Mouse (Mus musculus) testis, postnatal 14 days (tissue): Measurements from ENCODE around the gene Atp10a.

Experiments
- DNase-seq: peaks from one replicate; pipeline ENCODE4 v3.0.0; 2021; ENCODE audit warnings: low spot score

Atp10a gene

DNA sequence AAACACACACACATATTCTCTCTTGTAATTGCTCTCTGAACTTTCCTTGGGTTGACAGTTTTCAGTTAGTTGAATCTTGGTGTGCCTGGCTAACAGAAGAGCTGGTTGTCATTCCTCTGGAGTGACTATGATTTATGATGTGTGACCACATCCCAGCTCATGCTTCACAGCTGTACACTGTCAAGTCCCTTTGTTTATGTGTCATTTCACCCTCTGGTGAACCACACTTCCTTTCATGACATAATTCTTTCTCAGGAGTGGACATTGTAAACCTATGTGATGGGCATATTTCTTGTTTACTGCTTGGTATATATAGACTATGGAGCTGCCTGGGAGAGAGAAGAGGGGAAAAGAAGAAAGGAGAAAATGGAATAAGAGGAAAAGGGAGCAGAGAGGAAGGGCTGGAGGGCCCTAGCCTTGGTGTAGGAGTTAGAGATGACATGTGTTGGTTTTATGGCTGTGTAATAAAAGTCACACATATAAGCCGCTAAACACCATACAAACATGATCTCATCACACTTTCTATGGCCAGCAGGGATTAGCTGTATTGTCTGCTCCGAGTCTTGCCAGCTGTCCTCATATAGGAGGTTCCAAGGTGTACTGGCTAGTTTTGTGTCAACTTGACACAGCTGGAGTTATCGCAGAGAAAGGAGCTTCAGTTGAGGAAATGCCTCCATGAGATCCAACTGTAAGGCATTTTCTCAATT, 81.0 kb downstream of the Atp10a start:
- no peak for DNase-seq

DNA sequence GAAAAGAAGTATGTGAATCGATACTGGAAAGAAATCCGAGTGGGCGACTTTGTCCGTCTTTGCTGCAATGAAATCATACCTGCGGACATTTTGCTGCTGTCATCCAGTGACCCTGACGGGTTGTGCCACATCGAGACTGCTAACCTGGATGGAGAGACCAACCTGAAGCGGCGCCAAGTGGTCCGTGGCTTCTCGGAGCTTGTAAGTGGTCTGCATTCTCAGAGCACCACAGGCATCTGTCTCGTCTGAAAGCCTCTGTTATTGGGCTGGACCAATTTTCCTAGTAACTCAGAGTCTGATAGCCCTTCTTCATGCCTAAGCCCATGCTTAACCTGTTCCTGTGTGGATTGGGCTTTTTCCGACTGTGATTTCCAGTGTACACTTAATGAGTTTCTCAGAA, 84.2 kb downstream of the Atp10a start:
- DNase-seq, result no peak

- DNase-seq, result no peak
Observed at GRCm38 (mm10) chr7:58740842-58741241, 84.9 kb downstream of the Atp10a start.

GRCm38 (mm10) chr7:58742009-58742408, 86.0 kb downstream of the Atp10a start:
- no peak for DNase-seq

DNA sequence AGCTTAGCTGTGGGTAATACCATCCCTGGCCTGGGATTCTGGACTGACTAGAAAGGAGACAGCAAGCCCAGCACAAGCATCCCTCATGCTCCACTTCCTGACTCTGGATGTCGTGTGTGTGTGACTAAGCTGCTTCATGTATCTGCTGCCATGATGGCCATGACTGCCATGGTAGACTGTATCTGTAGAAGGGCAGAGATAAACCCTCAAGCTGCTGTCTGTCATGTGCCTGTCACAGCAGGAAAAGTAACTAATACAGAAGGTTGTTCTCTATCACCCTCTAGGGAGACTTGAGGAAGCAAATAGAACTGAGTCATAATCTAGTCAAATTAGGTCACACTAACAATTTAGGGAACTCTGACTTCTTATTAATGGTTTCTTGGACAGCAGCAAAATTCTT, 86.7 kb downstream of the Atp10a start:
- no peak for DNase-seq

DNA sequence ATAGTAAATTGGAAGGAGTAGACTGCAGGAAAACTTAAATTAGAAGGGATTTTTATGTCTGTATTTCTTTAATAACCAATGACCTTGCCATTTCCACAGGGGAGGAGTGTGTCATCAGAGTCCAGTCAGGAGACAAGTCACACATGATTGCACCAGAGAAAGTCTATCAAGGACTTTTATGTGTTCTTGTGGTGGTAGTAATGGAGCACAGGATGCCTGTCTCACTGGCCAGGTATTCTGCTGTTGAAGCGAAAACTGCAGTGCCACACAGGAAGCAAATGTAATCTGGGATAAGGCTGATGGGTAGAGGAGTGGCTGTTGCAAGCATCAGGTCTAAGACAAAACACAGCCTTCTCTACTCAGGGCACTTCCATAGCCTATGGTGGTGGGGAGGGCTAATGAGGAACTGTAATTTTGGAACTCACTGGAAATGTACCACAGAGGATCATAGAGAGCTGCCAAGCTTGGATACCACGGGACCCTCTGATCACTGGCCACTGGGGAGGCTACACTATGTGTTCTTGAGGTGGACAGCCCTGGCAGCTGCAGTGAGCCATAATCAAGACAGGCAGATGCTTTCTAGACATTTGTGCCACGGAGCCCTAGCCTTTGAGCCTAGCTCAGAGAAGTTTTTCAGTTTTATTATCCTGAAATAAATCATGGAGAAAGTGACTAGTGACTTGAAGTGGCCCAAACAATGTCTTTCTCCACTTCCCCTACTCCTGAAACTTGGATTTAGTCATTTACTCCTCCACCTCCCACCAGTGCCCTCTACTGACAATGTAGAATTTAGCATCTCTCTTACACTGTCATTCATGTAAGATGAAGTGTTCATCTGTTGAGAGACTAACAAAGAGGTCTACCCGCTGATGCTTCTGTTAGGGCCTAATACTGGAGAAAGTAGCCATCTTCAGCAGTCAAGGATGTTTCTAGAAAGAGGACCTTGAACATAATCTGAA, 87.7 kb downstream of the Atp10a start:
- no peak for DNase-seq

DNA sequence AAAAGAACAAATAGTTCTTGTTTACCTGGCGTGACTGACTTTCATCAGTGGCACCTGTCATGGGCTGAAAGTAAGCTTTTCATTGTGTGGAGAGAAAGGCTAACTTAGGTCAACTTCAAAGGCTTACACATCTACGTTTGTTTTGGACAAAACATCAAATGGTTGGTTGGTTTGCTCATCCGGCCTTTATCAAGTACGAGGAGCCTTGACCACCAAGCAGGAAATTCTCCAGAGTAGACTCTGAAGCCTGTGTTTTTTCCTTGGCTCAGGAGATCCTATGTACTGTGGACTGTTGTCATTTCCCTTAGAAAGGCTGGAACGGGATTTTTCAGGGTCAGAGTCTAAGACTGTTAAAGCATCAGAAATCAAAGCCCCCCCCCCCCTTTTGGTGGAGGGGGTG, 90.9 kb downstream of the Atp10a start:
- DNase-seq, result no peak

GRCm38 (mm10) chr7:58749904-58750612, 94.1 kb downstream of the Atp10a start:
- no peak for DNase-seq

DNA sequence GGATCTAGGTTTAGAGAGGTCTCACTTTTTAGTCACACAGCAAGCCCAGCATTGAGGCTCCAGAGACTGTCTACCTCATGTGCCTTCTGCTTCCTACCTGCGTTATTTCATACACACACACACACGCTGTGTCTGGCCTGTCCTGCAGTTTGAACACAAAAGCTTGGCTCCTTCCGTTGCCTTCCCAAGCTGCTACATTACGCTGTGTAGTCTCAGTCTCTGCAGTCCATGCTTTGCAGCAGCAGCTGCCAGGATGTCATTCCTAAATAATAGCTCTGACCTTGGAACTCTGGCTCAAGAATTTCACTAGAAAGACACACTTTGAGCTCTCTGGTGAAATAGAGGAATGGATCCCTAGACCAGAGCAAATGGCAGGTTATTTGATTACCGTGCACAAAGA, 96.1 kb downstream of the Atp10a start:
- DNase-seq, result no peak

DNA sequence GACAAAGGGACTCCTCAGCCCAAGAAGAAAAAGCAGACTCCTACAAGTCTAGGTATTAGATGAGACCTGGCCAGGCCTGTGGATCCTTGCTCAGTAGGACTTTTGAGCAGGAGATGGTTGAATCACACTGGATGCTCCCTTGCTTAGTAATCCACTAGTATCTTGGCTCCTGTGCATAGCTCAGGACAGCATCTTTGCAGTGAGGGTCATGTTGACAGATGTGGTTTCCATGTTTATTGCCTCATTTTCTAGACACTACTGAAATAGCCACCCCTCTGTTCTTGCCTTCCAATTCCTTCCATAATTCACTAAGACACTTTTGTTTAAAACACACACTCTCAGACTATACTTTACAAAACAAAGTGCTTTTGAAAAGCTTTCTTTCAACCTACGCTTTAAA, 98.1 kb downstream of the Atp10a start:
- DNase-seq, result no peak

- DNase-seq, result no peak
Observed at GRCm38 (mm10) chr7:58754536-58754935, 98.6 kb downstream of the Atp10a start.

DNA sequence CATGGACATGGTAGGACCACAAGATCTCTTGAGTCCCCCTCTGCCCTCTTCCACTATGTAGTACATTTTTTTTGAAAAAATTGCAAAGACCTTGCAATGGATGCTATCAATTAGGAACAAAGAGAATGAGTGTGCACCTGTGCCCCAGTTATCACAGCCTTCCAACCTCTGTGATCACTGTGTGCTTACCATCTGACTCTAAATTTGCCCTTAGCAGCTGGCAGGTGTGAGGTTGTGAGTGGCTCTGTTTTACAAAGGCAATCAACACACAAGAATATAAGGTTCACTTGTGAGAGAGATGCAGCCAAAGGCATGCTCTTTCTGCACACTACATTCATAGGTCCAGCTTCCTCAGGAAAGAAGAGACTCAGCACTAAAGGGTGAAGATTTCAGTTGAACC, 99.1 kb downstream of the Atp10a start:
- DNase-seq, result no peak

DNA sequence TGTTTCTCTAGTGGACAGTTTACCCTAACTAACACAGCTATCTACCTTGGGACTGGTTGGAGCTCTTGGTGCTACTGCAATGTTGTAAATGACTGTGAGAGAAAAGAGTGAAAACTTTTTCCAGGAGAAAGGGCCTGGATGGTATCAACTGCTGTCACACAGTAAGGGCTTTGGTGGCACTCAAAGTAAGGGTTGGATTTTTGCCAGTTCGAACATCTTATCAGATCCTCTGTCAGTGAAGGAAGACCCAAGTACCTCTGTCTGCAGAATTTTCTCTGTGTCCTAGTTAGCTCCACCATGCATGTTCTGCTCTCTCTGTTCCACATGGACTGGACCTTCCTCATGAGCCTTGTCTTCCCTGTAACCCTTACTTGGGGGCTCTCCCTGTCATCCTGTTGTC, 99.9 kb downstream of the Atp10a start:
- no peak for DNase-seq

DNA sequence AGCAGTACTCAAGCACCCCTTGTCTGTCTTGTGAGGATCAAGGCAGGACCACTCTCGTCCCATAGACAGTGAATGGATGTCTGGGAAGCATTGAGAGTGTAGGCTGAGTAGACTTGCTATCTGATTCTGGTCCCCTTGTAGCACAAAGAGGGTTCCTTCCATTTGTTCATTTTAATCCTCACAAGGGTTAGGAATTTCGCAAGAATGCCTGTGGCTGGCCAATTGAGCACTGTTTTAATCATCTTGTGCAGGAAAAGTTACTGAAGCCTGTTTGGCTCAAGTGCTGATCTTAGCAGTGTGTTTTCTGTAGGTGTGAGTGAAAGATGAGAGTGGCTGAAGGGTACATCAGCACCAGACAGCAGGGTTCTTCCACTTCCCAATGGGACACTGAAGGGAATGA, 101.4 kb downstream of the Atp10a start:
- DNase-seq, result no peak

DNA sequence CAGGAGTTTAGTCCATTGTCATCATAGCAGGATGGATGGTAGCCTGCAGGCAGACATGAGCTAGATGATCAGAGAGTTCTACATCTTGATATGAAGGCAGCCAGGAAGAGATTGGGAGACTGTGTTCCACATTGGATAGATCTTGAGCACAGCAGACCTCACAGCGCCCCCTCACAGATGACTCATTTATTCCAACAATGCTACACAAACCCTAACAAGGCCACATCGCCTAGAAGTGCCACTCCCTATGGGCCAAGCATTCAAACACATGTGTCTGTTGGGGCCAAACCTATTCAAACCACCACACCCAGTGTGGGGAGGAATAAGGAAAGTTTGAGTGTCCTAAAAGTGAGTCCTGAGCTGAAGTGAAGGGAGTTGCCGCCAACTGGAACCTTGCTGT, 102.4 kb downstream of the Atp10a start:
- DNase-seq, result no peak

- no peak for DNase-seq
Observed at GRCm38 (mm10) chr7:58759265-58759664, 103.3 kb downstream of the Atp10a start.

GRCm38 (mm10) chr7:58767257-58767656, 111.3 kb downstream of the Atp10a start:
- DNase-seq, result no peak

DNA sequence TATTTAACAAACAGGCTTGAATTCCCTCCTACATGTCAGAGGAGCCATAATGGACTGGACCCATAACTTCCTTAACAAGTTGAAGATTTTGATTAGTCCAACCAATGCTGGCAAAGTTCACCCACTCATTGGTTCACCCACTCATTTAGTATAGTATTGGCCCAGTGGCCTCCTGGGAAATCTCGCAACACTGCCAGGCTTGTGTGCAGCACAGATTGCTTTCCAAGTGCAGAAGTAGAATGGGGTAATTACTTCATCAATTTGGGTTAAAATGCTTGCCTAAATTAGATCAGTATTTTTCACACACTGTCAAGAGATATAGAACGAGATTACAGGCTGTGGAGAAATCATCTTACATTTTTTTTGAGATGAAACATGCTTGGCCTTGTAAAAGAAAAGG, 112.3 kb downstream of the Atp10a start:
- DNase-seq, result no peak

GRCm38 (mm10) chr7:58770254-58770653, 114.3 kb downstream of the Atp10a start:
- no peak for DNase-seq

DNA sequence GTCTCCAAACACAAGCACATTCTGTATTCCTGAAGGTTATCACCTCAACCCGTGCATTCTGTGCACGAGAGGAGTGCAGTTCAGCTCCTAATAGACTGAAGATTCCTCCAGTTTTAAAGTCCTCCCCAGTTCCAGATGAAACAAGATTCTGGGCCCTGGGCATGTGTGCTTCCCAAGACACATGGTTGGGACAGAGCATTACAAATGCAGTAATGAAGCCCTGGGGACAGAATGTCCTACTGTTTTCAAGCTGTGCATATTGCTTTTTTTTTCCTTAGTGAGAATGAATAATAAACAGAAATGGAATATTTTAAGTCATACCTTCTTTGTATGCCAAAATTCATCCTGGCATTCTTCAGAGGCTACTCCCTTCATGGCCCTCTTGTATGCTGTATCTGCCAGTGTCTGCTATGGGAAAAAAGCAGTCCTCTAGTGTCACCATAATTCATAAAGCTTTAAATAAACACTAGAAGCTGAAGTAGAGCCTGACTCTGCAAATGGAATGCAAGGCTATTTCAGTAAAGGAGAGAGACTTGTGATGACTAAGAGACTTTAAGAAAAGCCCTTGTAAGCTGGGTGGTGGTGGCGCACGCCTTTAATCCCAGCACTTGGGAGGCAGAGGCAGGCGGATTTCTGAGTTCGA, 116.2 kb downstream of the Atp10a start:
- DNase-seq, result peak; percentile 18

- no peak for DNase-seq
Observed at GRCm38 (mm10) chr7:58779146-58779545, 123.2 kb downstream of the Atp10a start.

- no peak for DNase-seq
Observed at GRCm38 (mm10) chr7:58786986-58787385, 131.0 kb downstream of the Atp10a start.
